Mouse (Mus musculus) layer of hippocampus, adult 18-20 months (tissue): ENCODE results near the gene Eif3l. TPM values are rescaled to one million over a fixed set of nuclear protein-coding genes. Genes with fewer than 3 reads are reported as not detected.

Experiments used
- DNase-seq, 2 experiments: peaks; one replicate each; pipeline ENCODE4 v3.0.0; 2022; ENCODE audit warnings: low spot score in 2 of 2
- total RNA-seq, 2 experiments: library from RNA; stranded (reverse); gene quantifications; 2 replicates each; pipeline ENCODE4 v1.2.3; 2021

Eif3l gene
- total RNA-seq, 2 experiments from 2014 or later, result 71.5 to 71.8 TPM

GRCm38 (mm10) chr15:79050160-79050845, 24.7 kb upstream of the Eif3l start:
- no peak for DNase-seq

GRCm38 (mm10) chr15:79050964-79051363, 24.0 kb upstream of the Eif3l start:
- DNase-seq, result no peak

GRCm38 (mm10) chr15:79051461-79052360, 23.3 kb upstream of the Eif3l start:
- no peak for DNase-seq

GRCm38 (mm10) chr15:79052366-79052765, 22.6 kb upstream of the Eif3l start:
- no peak for DNase-seq

- no peak for DNase-seq
These were observed 18.4 kb upstream of the Eif3l start for GRCm38 (mm10) chr15:79056601-79057000.

GRCm38 (mm10) chr15:79057850-79058249, 17.1 kb upstream of the Eif3l start:
- DNase-seq, result no peak

- no peak for DNase-seq
These were observed 14.0 kb upstream of the Eif3l start for GRCm38 (mm10) chr15:79060887-79061565.

- DNase-seq, result peak; percentile 99 to 100
These were observed 12.4 kb upstream of the Eif3l start, which contains the start of gene Ankrd54 for GRCm38 (mm10) chr15:79062376-79063159. Ankrd54 (minus strand) TSS chr15:79062893.

- DNase-seq, result no peak
These were observed 11.7 kb upstream of the Eif3l start for GRCm38 (mm10) chr15:79063160-79063740.

GRCm38 (mm10) chr15:79065086-79065770, 9.8 kb upstream of the Eif3l start:
- DNase-seq, result no peak

GRCm38 (mm10) chr15:79066276-79066675, 8.7 kb upstream of the Eif3l start:
- DNase-seq, result no peak

GRCm38 (mm10) chr15:79067631-79068030, 7.3 kb upstream of the Eif3l start:
- no peak for DNase-seq

GRCm38 (mm10) chr15:79068416-79068815, 6.6 kb upstream of the Eif3l start:
- DNase-seq, result no peak

- peak in 1 of 2 experiments; percentile 62 for DNase-seq
These were observed 3.6 kb upstream of the Eif3l start for GRCm38 (mm10) chr15:79071117-79072039.

GRCm38 (mm10) chr15:79073752-79074151, 1.2 kb upstream of the Eif3l start:
- DNase-seq, result no peak

GRCm38 (mm10) chr15:79074446-79074845, 533 bp upstream of the Eif3l start:
- no peak for DNase-seq

GRCm38 (mm10) chr15:79075658-79076365, 833 bp downstream of the Eif3l start:
- no peak for DNase-seq

- no peak for DNase-seq
These were observed 4.6 kb downstream of the Eif3l start for GRCm38 (mm10) chr15:79079567-79079966.
